Mouse (Mus musculus) right cerebral cortex, adult 2 months (tissue): ENCODE data around the gene Adig.

Experiments used
- DNase-seq, 2 experiments: peaks; one replicate each; pipeline ENCODE4 v3.0.0; 2021 to 2022; ENCODE audit warnings: low spot score in 2 of 2

Adig gene

DNA sequence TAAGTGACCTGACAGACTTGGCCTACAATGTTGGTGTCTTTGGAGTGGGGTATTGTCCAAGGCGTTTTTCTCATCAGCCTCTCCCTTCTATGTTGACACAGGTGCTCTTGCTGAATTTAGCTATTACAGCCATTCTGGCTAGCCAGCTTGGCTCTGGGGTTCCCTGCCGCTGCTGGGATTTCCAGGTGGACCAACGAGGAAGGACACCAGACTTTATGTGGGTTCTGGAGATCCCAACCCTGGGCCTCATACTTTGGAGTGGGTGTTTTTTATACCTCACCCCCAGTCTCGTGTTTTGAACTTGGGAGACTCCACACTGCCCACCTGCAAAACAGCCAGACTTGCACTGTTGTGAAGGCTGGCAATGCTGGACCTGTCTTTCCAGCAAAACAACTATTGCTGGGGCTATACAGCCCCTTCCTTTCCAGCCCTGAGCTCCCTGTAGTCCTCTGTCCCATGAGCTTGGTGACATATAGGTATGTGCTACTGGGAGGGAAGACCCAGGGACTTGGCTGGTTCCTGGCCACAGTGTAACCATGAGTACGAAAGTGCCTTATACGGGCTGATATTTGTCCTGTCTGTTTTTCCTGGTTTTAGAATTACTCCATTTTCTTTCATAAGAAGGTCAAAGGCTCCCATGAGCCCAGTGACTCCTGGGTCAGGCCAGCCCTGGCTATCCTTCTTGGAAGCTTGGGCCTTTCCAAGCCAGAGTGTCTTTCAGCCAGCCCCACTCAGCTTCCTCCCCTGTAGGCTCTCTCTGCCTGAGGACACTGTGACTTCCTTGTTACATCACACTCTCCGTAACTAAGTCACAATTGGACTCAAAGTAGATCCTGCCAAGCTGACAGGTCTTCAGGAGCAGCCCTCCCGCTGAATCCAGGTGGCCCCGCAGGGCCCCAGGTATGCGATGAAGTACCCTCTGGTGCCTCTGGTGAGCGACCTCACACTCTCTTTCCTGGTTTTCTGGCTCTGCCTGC, at the start of gene Adig:
TSS of gene Adig (plus strand) at position 777 of the 977 bp plus-strand sequence.
- no peak for DNase-seq

DNA sequence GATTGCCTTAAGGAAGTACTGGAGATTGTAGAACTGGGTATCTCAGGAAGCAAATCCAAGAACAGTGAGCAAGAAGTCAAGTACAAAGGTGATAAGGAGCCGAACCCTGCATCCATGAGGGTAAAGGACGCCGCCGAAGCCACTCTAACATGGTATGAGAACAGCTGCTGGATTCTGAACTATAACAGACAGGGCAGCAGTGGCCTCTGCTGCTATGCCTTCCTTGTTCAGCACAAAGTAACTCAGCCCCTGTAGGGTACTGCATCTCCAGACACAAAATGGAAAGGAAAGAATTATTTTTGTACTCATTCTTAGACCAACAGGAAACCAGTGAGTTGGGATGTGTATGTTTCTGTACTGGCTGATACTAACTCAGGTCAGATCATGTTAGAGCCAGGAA, 46.0 kb upstream of the Adig start:
- DNase-seq = no peak

DNA sequence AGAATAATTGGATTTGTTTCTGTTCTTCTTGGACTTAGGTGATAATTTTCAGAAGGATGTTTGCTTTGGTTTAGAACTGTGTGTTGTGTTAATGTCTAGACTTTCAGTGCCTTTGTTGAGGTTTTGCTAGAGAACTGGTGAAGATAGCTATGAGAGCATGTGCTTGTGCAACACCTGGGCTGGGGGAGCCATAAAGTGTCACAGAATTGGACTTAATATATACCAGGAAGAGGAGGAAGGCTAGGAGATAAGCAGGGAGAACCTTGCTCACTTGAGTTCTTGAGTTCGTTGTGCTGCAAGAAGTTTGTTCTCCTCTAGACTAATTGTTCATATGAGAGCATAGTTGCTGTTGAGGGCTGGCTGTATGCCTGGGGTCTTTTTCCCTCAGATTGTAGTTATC, 44.8 kb upstream of the Adig start:
- DNase-seq = no peak

DNA sequence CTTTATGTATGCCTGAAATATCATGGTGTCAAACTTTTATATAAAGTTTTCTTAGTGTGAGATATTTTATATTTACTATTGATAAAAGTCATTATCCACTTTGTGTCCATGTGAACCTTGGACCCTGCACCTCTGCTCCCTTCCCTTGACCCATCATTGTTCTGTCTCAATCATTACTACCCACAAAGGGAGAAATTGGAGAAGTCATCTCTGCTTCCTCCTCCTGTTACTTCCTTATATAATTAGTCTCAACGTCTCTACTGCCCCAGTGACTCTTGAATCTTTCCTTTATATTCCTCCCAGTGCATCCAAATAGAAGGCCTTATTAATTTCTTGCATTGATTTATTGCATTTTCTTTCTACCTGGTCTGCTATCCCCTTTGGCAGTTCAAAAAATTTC, 40.0 kb upstream of the Adig start:
- DNase-seq = no peak

DNA sequence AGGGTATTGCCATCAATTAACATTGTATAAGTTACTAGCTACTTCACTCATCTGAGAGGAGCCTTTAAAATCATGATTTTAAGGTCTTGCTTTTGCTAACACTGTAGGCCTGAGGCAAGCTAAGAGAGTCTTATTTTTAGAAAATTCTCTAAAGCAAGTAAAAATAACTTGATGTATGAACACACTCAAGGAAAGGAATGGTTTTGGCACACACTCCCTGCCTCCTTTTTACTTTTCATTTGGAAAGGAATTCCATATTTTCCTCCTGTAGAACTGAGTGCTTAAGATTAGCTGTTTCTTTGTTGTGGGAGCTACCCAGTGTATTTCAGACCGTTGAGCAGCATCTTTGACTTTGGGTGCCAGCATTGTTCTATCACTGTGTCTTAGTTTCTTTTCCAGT, 28.3 kb upstream of the Adig start:
- no peak for DNase-seq

DNA sequence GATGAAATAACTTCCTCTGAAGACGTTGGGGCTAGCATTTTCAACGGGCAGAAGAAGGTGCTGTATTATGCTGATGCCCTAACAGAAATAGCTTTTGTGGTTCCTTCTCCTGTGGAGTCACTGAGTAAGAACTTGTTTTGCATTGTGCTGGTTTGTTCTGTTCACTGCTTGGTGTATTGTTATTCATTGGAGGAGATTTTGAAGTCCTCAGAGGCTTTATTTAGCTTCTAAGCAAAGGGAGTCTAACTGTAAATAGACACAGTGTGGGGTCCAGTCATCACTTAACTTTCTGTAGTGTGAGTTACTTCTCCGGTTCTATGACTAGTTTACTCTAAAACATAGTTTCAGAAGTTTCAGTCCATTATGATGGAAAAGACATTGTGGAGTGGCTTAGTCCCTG, 24.8 kb upstream of the Adig start:
- DNase-seq = no peak

DNA sequence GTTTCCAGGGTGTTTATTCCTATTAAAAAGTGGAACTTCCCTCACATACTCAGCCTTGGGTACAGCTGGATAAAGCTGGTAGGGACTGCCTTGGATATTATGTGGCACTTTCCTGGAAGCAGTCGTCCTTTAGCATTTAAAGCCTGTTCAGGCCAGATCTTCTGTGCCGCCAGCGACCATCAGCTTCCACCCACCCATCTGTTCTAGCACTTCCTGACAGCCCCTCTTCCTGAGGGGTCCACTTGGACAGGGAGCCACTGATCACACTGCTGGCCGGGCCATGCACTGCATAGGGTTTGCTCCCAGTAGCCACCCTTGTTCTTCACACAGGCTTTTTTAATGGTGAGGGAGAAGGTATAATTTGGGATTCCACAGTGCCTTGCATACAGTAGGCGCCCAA, 4.0 kb upstream of the Adig start:
- no peak for DNase-seq

DNA sequence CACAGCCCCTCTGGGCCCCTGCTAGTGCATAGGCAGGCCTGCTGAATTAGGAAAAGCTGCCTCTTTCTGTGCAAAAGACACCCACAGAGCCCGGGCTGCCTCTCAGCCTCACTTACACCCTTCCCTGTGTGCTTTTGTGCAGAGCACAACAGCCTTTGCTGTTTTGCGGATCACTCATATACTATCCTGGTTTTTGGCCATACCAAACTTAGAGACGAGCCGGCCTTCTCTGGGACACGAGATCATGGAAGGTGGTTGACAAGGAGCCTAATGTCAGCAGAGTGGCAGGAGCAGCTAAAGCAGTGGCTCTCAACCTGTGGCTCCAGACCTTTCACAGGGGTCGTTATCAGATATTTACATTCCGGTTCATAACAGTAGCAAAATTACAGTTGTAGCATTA, 814 bp downstream of the Adig start:
- no peak for DNase-seq

DNA sequence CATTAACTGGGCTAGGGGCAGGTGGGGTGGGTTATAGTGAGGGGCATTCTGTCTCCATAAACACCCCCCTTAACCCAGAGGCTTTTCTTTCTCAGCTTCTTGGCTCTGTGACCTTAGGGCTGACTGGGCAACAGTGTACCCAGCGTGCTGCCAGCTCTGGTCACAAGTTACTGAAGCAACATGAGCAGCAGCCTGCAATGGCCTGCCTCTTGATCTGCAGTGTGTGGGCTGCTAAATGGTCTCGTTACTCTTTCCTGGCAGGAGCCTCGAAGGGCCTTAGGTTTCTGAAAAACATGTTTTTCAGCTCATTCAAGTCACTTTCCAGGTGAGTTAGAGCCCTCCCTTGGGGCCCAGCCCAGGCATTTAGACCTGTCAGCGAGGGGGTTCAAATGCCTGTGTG, 1.3 kb downstream of the Adig start:
- DNase-seq = no peak

DNA sequence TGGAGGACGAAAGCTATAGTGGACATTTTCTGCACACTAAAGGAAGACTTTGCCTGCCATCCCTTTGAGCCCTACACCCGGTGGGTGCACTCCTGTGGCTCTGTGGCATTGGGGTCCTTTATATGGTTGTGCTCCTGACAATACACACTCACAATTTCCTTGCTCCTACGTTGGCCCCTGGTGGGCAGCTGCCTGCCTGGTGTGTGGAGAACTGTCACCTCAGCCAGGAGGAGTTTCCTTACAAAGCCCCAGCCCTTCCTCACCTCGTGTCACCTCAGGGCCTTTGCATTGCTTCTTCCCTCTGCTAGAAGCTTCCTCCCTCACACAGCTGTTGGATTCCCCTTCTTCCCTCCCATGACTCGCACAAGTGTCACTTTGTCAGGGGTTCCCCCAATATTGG, 4.1 kb downstream of the Adig start:
- no peak for DNase-seq

DNA sequence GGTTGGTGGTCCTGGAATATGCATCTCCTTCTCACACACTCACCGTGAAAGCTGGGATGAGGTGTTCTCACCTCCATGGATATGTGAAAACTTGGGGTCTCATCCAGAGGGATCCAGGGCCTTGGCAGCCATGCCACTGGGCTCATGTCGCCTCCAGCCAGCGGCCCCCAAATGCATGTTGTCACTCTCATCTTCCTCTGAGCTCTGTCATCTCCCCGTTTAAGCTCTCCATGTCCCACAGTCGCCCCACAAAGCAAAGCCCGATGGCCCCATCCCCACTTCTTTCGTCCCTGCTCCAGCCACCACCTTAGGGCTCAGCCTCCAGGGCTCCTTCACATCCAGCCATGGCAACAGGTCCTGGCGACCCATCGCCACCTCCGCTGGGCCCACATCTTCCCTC, 4.6 kb downstream of the Adig start:
- no peak for DNase-seq

DNA sequence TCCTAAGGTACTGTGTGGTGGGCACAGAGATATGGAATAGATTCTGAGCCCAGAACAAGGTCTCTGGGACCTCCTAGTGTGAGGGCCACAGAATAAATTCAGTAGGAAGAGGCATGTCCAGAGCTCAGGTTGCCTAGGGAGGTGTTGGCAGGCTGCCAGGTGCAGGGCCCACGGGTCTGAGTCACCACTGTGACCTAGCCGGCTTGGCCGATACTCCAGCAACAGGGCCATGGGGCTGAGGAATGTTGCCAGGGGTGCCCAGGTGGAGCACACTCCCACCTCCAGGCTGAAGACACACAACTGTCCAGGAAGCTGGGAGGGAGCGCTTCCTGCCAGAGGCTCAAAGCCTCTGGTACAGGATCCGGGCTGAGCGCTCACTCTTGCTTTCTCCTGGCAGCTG, 8.3 kb downstream of the Adig start:
- DNase-seq = no peak

DNA sequence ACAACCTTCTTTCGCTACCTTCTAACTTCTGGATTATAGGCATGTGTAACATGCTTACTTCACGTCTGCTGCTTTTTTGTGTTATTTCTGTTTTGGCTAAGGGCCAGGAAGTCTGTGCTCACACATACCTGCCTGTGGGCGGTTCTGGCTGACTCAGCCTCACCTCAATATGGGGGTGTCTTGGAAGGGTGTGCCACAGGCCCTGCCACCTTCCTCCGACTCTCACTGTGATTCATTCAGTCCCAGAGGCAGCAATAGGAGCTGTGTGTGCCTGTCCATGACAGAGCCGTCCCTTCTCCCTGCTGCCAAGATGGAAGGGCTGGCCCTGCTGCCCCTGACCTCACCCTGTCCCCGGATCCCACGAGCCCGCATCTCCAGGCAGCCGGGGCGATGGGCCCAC, 10.1 kb downstream of the Adig start, which contains the start of gene Arhgap40:
TSS of gene Arhgap40 (plus strand) at position 269 of the 400 bp plus-strand sequence.
- no peak for DNase-seq

DNA sequence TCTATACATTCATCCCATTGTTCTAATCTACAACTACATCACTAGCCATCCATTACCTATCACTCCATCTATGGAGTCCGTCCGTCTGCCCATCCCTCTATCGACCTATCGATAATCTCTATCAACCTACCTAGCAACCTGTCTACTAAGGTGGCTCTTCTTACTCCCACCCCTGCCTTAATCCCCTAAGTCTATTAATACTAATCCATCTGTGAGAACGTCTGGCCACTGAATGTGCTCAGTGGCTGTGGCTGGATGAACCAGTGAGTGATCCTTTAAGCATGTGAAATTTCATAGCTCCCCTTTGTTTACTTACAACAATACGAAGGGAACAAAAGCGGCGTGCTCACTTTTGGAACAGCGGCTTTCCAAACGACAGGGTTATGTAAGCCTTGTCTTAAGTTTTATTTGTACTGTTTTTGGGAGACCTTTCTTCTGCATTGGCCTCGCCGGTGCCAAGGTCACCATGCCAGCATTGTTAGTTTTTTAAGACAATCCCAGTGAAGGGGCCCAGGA, 11.5 kb downstream of the Adig start:
- DNase-seq = no peak

DNA sequence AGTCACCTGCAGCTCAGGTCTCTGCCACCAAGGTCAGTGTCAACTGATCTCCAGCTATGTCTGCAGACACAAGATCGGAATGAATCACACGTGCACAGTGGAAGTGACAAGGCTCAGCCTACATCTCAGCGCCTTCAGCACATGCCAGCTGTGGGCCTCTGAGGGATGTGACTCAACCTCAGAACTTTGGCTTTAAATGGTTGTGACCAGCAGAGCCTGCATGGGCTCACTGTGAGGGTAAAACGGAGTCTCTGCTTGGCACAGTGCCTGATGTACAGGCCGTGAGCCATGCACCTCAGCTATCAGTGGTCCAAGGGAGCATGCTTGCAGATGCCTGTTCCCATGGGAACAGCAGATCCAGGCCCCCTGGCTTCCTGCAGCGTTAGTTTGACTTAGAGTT, 16.2 kb downstream of the Adig start:
- no peak for DNase-seq

DNA sequence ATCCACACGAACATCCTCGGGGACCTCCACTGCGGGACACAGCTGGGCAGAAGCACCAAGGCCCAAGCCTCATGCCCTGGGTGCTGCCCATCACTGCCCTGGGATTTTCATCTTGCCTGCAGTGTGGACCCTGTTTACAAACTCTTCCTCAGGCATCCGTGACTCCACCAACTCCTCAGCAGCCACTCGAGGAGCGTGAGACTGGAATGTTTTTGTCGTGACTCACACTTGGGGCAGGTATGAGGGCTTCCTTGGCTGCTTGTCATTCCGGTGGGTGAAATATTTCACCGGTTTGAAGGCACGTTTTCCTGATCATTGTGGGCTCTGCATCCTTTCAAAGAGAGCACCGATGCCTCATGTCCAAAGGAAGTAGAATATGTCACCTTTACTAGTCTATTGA, 16.7 kb downstream of the Adig start:
- no peak for DNase-seq

DNA sequence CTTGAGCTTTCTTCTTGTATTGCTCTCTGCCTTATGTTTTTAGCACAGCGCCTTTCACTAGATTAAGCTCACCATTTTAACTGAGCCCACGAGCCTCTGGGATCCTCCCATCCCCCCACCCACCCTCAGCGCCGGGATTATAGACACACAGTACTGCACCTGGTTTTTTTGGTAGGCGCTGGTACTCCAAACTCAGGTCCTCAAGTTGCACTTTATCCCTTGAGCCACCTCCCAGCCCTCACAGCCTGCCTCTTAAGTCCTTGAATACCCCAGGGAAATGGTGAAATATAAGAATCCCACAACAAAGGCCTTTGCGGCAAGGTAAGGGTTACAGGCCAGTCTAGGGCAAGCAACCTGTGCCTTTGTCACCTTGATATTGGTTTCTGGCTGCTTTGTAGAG, 17.4 kb downstream of the Adig start:
- no peak for DNase-seq

DNA sequence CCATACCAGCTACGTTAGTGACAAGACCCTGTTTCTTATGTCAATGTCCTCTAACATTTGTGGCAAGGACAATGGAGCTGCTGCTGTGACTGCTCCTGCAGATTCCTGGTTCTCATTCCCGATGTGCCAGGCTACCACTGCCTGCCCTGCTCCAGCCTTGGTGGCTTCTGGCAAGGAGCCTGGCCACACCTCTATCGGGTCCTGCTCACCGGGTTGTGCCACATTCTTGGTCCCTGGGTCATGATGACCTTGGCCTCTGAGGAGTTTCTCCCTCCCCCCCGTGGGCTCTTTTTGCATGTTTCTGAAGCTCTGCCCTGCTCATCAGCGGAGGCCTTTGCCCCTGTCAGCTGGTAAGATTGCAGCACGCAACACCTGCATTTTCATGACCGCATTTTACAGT, 20.6 kb downstream of the Adig start:
- DNase-seq = no peak

DNA sequence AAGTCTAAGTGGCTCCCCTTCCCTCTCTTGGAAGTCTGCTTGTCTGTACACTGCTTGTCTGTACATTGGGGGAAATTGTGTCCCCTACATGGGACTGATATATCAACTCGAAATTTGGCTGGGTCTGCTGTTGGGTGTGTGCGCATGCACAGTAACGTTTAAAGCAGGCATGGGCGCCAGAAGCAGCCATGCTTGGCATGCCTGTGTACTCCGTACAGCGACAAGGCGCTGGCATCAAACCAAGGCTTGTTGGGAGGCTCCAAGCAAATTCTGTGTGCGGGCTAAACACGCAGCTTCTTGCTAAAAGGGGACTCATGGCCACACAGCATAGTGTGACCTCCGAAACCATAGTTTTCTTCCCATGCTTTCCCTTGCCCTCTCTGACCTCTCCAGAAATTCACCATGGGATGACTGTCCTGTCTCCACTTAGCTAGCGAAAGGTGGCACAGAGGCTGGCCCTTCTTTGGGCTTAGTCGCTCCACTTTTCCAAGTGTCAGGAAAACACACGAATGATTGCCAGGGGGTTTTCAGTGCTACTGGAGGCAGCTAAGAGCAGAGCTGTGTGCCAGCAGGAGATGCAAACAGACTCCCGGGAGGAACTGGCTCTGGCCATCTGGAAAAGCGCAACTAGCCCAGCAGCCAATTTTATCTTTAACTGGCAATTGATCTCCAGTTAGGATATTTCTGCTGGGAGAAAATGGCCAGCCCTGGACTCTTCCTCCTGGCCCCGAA, 21.9 kb downstream of the Adig start:
- DNase-seq = no peak

DNA sequence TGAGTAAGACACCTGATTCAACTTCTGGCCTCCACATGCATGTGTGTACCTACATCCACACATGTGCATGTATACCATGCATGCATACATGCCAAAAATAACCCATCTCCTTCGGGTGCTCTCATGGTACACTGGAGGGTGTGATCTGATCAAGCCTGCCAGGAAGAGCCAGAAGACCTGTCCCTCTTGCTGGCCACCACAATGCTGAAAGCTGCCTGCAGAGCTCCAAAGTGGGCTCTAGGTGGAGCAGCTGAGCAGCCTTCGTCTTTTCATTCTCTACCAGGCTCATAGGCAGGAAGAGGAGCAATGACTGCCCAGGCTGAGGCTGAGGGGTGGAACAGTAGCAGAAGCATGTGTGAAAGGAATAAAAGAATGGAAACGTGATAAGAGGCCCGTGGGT, 31.7 kb downstream of the Adig start:
- peak; percentile 71 to 73 for DNase-seq

DNA sequence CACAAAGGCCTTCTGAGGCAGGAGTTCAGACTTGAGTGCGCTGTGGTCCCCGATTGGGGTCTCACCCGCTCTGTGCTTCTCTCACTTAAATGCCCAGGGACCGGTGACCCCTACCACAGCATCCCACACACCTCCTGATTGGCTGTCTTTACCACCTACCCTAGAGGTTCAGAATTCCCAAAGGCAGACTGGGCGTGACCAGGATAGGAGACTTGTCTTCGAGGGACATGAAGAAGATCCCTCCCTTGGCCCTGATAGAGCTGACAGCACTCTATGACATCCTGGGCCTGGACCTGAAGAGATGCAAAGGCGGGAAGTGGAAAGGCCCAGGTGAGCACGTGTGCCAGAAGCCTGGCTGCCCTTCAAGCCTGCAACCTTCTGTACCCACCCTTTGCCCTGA, 32.1 kb downstream of the Adig start:
- no peak for DNase-seq

DNA sequence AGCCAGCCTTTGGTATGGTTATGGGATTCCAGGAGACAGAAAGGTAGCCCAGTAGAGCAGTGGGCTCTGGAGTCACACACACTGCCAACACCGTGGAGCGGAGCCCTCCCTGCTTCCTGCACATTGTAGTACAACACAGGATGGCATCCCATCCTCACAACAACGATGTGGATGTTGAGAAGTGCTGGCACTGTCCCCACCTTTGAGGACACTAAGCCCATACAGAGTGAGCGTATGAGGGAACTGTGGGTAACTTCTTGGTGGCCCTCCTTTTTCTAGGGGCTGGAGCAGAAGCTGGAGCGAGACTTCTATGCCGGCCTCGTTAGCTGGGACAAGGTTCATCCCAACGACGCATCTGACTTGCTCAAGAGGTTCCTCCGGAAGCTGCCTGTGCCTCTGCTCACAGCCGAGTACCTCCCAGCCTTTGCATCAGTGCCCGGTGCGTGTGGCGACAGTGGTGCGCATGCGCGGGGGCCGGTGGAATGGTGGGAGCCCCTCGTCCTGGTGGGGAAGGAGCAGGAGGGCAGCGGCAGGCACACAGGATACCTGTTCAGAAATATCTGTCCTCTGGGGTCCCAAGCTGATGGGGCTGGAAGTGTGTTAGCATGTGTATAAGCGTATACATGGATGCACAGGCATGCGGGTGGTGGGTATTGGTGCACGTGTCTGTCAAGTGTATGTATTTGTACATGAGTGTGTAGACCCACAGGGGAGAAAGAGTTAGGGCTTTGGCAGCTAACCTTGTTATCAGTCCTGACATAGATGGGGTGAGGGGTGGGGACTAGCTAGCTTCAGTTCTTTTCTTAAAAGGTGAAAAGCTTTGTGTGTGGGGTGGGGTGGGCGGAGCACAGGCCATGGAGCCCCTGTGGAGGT, 37.3 kb downstream of the Adig start:
- no peak for DNase-seq
